Mouse (Mus musculus): ENCODE results near the gene Prss48. TPM values are rescaled to one million over a fixed set of nuclear protein-coding genes. Genes with fewer than 3 reads are reported as not detected.

Prss48 gene
- polyA plus RNA-seq (2014; fragmentation: Nextera tagmentation; extraction: Ambion mirVana), result 0.21 TPM in 1 of 2 replicates, not detected in the other

GRCm38 (mm10) chr3:86002423-86002822 is at the start of gene Prss48:
Gene Prss48 (minus strand): TSS chr3:86002491.
- H3K27ac ChIP-seq (ENCODE audit: low read depth, low read length), result no peak within 1 kb of the TSS; the same call in 1 of the 2 replicates

GRCm38 (mm10) chr3:86049041-86049440 is 46.8 kb upstream of the Prss48 start:
- WGBS, result 77% methylated on average over 2 of the region's 2 CpGs
- H3K4me1 ChIP-seq (ENCODE audit: control insufficient read depth, insufficient read depth, low read length), result 0 out of 2 replicates have a peak, but pooled peaks cover 2% of the 10 kb centered on the region

More at GRCm38 (mm10) chr3:86002423-86002822, at the start of gene Prss48:
- Histone ChIP-seq H3K9me3 (ENCODE audit: control insufficient read depth, low read length) (no peaks in the 10 kb centered on the region), H3K4me1 (ENCODE audit: control insufficient read depth, insufficient read depth, low read length) (no peaks in the 10 kb centered on the region), H3K9ac (ENCODE audit: low read depth, low read length) (no peak within 1 kb of the TSS), H3K4me3 (ENCODE audit: low read length) (no peak within 1 kb of the TSS), H3K4me2 (replicated peaks; ENCODE audit: low read depth, low read length) (no peak within 1 kb of the TSS), H3K27me3 (ENCODE audit: control insufficient read depth, insufficient read depth, low read length) (no peaks in the 10 kb centered on the region), H3K36me3 (ENCODE audit: control insufficient read depth, insufficient read depth, low read length) (no peaks in the 10 kb centered on the region)
- WGBS, result 80% methylated on average over 17 of the region's 17 CpGs
- no peak for ATAC-seq (ENCODE audit: low FRiP score, low TSS enrichment)

GRCm38 (mm10) chr3:86047686-86048408 is 45.6 kb upstream of the Prss48 start:
- Histone ChIP-seq H3K27me3 (ENCODE audit: control insufficient read depth, insufficient read depth, low read length) (no peaks in the 10 kb centered on the region), H3K4me3 (ENCODE audit: low read length) (no peak overlapping the region), H3K36me3 (ENCODE audit: control insufficient read depth, insufficient read depth, low read length) (peaks cover 8% of the 10 kb centered on the region), H3K4me2 (replicated peaks; ENCODE audit: low read depth, low read length) (no peak overlapping the region), H3K4me1 (ENCODE audit: control insufficient read depth, insufficient read depth, low read length) (0 out of 2 replicates have a peak, but pooled peaks cover 2% of the 10 kb centered on the region), H3K27ac (ENCODE audit: low read depth, low read length) (no peak overlapping the region), H3K9me3 (ENCODE audit: control insufficient read depth, low read length) (peaks cover 2% of the 10 kb centered on the region; the same call in 1 of the 2 replicates), H3K9ac (ENCODE audit: low read depth, low read length) (no peak overlapping the region)
- ATAC-seq (ENCODE audit: low FRiP score, low TSS enrichment), result no peak
- WGBS, result 96% methylated on average over 9 of the region's 9 CpGs

More at GRCm38 (mm10) chr3:86049041-86049440, 46.8 kb upstream of the Prss48 start:
- H3K9ac ChIP-seq (ENCODE audit: low read depth, low read length), result no peak overlapping the region
- no peak for ATAC-seq (ENCODE audit: low FRiP score, low TSS enrichment)
- H3K27me3 ChIP-seq (ENCODE audit: control insufficient read depth, insufficient read depth, low read length), result no peaks in the 10 kb centered on the region
- peaks cover 5% of the 10 kb centered on the region for H3K36me3 ChIP-seq (ENCODE audit: control insufficient read depth, insufficient read depth, low read length)
- H3K4me2 ChIP-seq (replicated peaks; ENCODE audit: low read depth, low read length), result no peak overlapping the region
- no peak overlapping the region for H3K27ac ChIP-seq (ENCODE audit: low read depth, low read length)
- peaks cover 2% of the 10 kb centered on the region; the same call in 1 of the 2 replicates for H3K9me3 ChIP-seq (ENCODE audit: control insufficient read depth, low read length)
- no peak overlapping the region for H3K4me3 ChIP-seq (ENCODE audit: low read length)

GRCm38 (mm10) chr3:86040286-86041201 is 38.3 kb upstream of the Prss48 start:
- Histone ChIP-seq H3K4me1 (ENCODE audit: control insufficient read depth, insufficient read depth, low read length) (0 out of 2 replicates have a peak, but pooled peaks cover 4% of the 10 kb centered on the region), H3K36me3 (ENCODE audit: control insufficient read depth, insufficient read depth, low read length) (peaks cover 4% of the 10 kb centered on the region; the same call in 1 of the 2 replicates), H3K9ac (ENCODE audit: low read depth, low read length) (no peak overlapping the region), H3K27ac (ENCODE audit: low read depth, low read length) (peak overlapping the region; percentile 26; the same call in 1 of the 2 replicates), H3K27me3 (ENCODE audit: control insufficient read depth, insufficient read depth, low read length) (no peaks in the 10 kb centered on the region), H3K9me3 (ENCODE audit: control insufficient read depth, low read length) (0 out of 2 replicates have a peak, but pooled peaks cover 3% of the 10 kb centered on the region), H3K4me2 (replicated peaks; ENCODE audit: low read depth, low read length) (no peak overlapping the region), H3K4me3 (ENCODE audit: low read length) (no peak overlapping the region; the same call in 1 of the 2 replicates)
- 60% methylated on average over 14 of the region's 14 CpGs for WGBS
- no peak for ATAC-seq (ENCODE audit: low FRiP score, low TSS enrichment)

GRCm38 (mm10) chr3:86038648-86039047 is 36.4 kb upstream of the Prss48 start:
- H3K4me3 ChIP-seq (ENCODE audit: low read length), result no peak overlapping the region
- no peaks in the 10 kb centered on the region for H3K27me3 ChIP-seq (ENCODE audit: control insufficient read depth, insufficient read depth, low read length)
- H3K27ac ChIP-seq (ENCODE audit: low read depth, low read length), result no peak overlapping the region
- no peak; the same call in 1 of the 2 replicates for ATAC-seq (ENCODE audit: low FRiP score, low TSS enrichment)
- no peak overlapping the region for H3K4me2 ChIP-seq (replicated peaks; ENCODE audit: low read depth, low read length)
- 0 out of 2 replicates have a peak, but pooled peaks cover 4% of the 10 kb centered on the region for H3K4me1 ChIP-seq (ENCODE audit: control insufficient read depth, insufficient read depth, low read length)
- 0 out of 2 replicates have a peak, but pooled peaks cover 3% of the 10 kb centered on the region for H3K9me3 ChIP-seq (ENCODE audit: control insufficient read depth, low read length)
- WGBS, result 54% methylated on average over 3 of the region's 3 CpGs
- H3K9ac ChIP-seq (ENCODE audit: low read depth, low read length), result no peak overlapping the region
- peaks cover 4% of the 10 kb centered on the region; the same call in 1 of the 2 replicates for H3K36me3 ChIP-seq (ENCODE audit: control insufficient read depth, insufficient read depth, low read length)

GRCm38 (mm10) chr3:86037926-86038484 is 35.7 kb upstream of the Prss48 start:
- Histone ChIP-seq H3K36me3 (ENCODE audit: control insufficient read depth, insufficient read depth, low read length) (peaks cover 3% of the 10 kb centered on the region; the same call in 1 of the 2 replicates), H3K9ac (ENCODE audit: low read depth, low read length) (no peak overlapping the region), H3K27me3 (ENCODE audit: control insufficient read depth, insufficient read depth, low read length) (no peaks in the 10 kb centered on the region), H3K27ac (ENCODE audit: low read depth, low read length) (no peak overlapping the region), H3K9me3 (ENCODE audit: control insufficient read depth, low read length) (0 out of 2 replicates have a peak, but pooled peaks cover 3% of the 10 kb centered on the region), H3K4me2 (replicated peaks; ENCODE audit: low read depth, low read length) (no peak overlapping the region), H3K4me3 (ENCODE audit: low read length) (no peak overlapping the region), H3K4me1 (ENCODE audit: control insufficient read depth, insufficient read depth, low read length) (0 out of 2 replicates have a peak, but pooled peaks cover 4% of the 10 kb centered on the region)
- 92% methylated on average over 9 of the region's 9 CpGs for WGBS
- no peak for ATAC-seq (ENCODE audit: low FRiP score, low TSS enrichment)

GRCm38 (mm10) chr3:86033455-86034090 is 31.3 kb upstream of the Prss48 start:
- WGBS, result 67% methylated on average over 9 of the region's 9 CpGs
- Histone ChIP-seq H3K9ac (ENCODE audit: low read depth, low read length) (no peak overlapping the region), H3K9me3 (ENCODE audit: control insufficient read depth, low read length) (no peaks in the 10 kb centered on the region), H3K4me2 (replicated peaks; ENCODE audit: low read depth, low read length) (no peak overlapping the region), H3K4me1 (ENCODE audit: control insufficient read depth, insufficient read depth, low read length) (0 out of 2 replicates have a peak, but pooled peaks cover 2% of the 10 kb centered on the region), H3K27me3 (ENCODE audit: control insufficient read depth, insufficient read depth, low read length) (no peaks in the 10 kb centered on the region), H3K36me3 (ENCODE audit: control insufficient read depth, insufficient read depth, low read length) (no peaks in the 10 kb centered on the region), H3K4me3 (ENCODE audit: low read length) (no peak overlapping the region), H3K27ac (ENCODE audit: low read depth, low read length) (no peak overlapping the region)
- ATAC-seq (ENCODE audit: low FRiP score, low TSS enrichment), result no peak

DNA sequence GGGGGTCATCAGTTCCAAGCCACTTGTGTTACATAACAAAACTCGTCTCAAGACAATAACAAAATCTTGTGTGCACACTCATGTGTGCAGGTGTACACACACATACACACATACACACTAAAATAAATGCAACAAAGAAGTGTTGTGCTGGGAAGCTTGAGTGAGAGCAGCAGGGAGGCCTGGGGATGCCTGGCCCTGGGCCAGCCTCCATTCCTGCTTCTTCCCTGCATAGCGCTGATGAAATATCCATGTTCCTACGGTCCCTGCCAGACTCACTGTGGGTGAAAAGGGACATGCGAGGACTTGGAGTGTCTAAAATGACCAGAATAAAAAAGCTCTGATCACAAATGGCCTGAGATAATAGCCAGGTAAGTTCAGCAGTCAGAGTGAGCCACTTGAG is 28.3 kb upstream of the Prss48 start:
- H3K4me3 ChIP-seq (ENCODE audit: low read length), result no peak overlapping the region
- ATAC-seq (ENCODE audit: low FRiP score, low TSS enrichment), result no peak
- H3K4me1 ChIP-seq (ENCODE audit: control insufficient read depth, insufficient read depth, low read length), result no peaks in the 10 kb centered on the region
- no peak overlapping the region for H3K27ac ChIP-seq (ENCODE audit: low read depth, low read length)
- H3K9me3 ChIP-seq (ENCODE audit: control insufficient read depth, low read length), result no peaks in the 10 kb centered on the region
- no peaks in the 10 kb centered on the region for H3K27me3 ChIP-seq (ENCODE audit: control insufficient read depth, insufficient read depth, low read length)
- H3K36me3 ChIP-seq (ENCODE audit: control insufficient read depth, insufficient read depth, low read length), result no peaks in the 10 kb centered on the region
- 80% methylated on average over 4 of the region's 4 CpGs for WGBS
- no peak overlapping the region for H3K9ac ChIP-seq (ENCODE audit: low read depth, low read length)
- H3K4me2 ChIP-seq (replicated peaks; ENCODE audit: low read depth, low read length), result no peak overlapping the region
